Mouse (Mus musculus) liver, postnatal 0 days (tissue): ENCODE results near the gene C7. TPM values are rescaled to one million over a fixed set of nuclear protein-coding genes. Genes with fewer than 3 reads are reported as not detected.

Source experiments
- ATAC-seq: fragments of 200-750 bp; cut with Nextera tagmentation; 2 replicates; pipeline ENCODE4 v1.8.0; 2017; ENCODE audit warnings: mild to moderate bottlenecking, moderate library complexity
- DNase-seq: peaks from one replicate; pipeline ENCODE4 v3.0.0-alpha.2; 2016
- H3K27ac ChIP-seq: fragments of 300-500 bp; sonication (generic); 2 replicates; pipeline ENCODE4 v1.5.1; 2014; ENCODE audit warnings: antibody characterized with exemption, moderate library complexity, mild to moderate bottlenecking, low read depth
- H3K27me3 ChIP-seq: fragments of 300-500 bp; sonication (generic); 2 replicates; pipeline ENCODE4 v1.6.1; 2014; ENCODE audit warnings: low read length, control low read depth, mixed read lengths; ENCODE audit not compliant: insufficient read depth
- H3K36me3 ChIP-seq: fragments of 300-500 bp; sonication (generic); replicated peaks from 2 replicates; pipeline ENCODE4 v1.6.1; 2014; ENCODE audit warnings: mild to moderate bottlenecking, control low read depth, low read length, moderate library complexity, mixed read lengths; ENCODE audit not compliant: insufficient read depth
- H3K4me1 ChIP-seq: fragments of 300-500 bp; sonication (generic); 2 replicates; pipeline ENCODE4 v1.6.1; 2014; ENCODE audit warnings: antibody characterized with exemption, mild to moderate bottlenecking, control low read depth; ENCODE audit not compliant: insufficient read depth
- H3K4me2 ChIP-seq: fragments of 300-500 bp; sonication (generic); 2 replicates; pipeline ENCODE4 v1.6.1; 2014; ENCODE audit warnings: low read depth, mild to moderate bottlenecking, low read length, moderate library complexity, mixed read lengths
- H3K4me3 ChIP-seq: fragments of 300-500 bp; sonication (generic); 2 replicates; pipeline ENCODE4 v1.5.1; 2014; ENCODE audit warnings: low read depth, low read length
- H3K9ac ChIP-seq: fragments of 300-500 bp; sonication (generic); replicated peaks from 2 replicates; pipeline ENCODE4 v1.6.1; 2014; ENCODE audit warnings: mild to moderate bottlenecking, moderate library complexity
- H3K9me3 ChIP-seq: fragments of 300-500 bp; sonication (generic); 2 replicates; pipeline ENCODE4 v1.6.1; 2016; ENCODE audit warnings: mild to moderate bottlenecking, control low read depth, low read length, mixed read lengths
- CTCF ChIP-seq: sonication (generic); IDR thresholded peaks from 2 replicates; pipeline ENCODE4 v1.5.1; 2016; ENCODE audit warnings: antibody characterized with exemption, low read depth
- EP300 ChIP-seq: IDR thresholded peaks from 2 replicates; pipeline ENCODE4 v1.6.1; 2016; ENCODE audit warnings: antibody characterized with exemption, low read depth, mild to moderate bottlenecking
- WGBS: fragments of 180-500 bp; shearing (Covaris S2); extraction: QIAGEN DNeasy Blood & Tissue Kit; methylation state at CpG from one replicate; pipeline ENCODE4 v1.1.7; 2014; ENCODE audit not compliant: insufficient replicate concordance; 5-methylcytosine and 5-hydroxymethylcytosine counted together
- polyA plus RNA-seq: library from polyadenylated mRNA; unstranded; fragments of >200 nt; fragmentation: Nextera tagmentation; extraction: Ambion mirVana; gene quantifications from 2 replicates; pipeline ENCODE4 v1.2.1, GENCODE M21; 2015

Gene C7
- polyA plus RNA-seq, 1 experiment from 2014 or later: not detected

GRCm38 (mm10) chr15:5003503-5004196 is 59.9 kb downstream of the C7 start:
- H3K27ac ChIP-seq: no peak overlapping the region
- H3K27me3 ChIP-seq: no peaks in the 10 kb centered on the region
- no peak overlapping the region for H3K9ac ChIP-seq
- no peaks in the 10 kb centered on the region for H3K9me3 ChIP-seq
- ATAC-seq (no peak), DNase-seq (no peak)
- H3K4me3 ChIP-seq: no peak overlapping the region
- no peak for TF ChIP-seq EP300
- TF ChIP-seq CTCF: no peak
- H3K4me2 ChIP-seq: no peak overlapping the region
- H3K4me1 ChIP-seq: no peaks in the 10 kb centered on the region
- H3K36me3 ChIP-seq: no peaks in the 10 kb centered on the region
- 65% methylated on average over 6 of the region's 6 CpGs for WGBS

DNA sequence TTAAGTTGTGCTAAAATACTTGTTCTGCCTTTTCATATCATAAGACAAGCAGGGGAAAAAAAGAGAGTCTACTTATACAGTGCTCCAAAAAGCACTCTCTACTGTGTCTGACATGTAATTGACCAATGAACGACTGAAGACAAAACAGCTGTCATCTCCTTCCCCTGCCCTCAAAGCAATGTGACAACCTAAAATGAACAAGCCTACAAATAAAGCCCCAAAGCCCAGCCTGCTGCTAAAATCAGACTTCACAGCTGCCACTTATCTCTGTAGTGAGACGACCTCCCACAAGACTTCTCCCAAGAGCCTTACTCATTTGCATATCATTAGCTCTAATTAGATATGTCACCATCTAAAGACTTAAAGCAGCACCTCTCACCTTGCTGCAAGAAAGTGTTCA is 60.6 kb downstream of the C7 start:
- no peak overlapping the region for H3K4me3 ChIP-seq
- H3K36me3 ChIP-seq: no peaks in the 10 kb centered on the region
- no peaks in the 10 kb centered on the region for H3K4me1 ChIP-seq
- H3K4me2 ChIP-seq: no peak overlapping the region
- H3K9ac ChIP-seq: no peak overlapping the region
- no peak for TF ChIP-seq CTCF
- no peak for TF ChIP-seq EP300
- no peak overlapping the region for H3K27ac ChIP-seq
- 39% methylated on average over 2 of the region's 2 CpGs for WGBS
- no peaks in the 10 kb centered on the region for H3K9me3 ChIP-seq
- ATAC-seq (no peak), DNase-seq (no peak)
- no peaks in the 10 kb centered on the region for H3K27me3 ChIP-seq

DNA sequence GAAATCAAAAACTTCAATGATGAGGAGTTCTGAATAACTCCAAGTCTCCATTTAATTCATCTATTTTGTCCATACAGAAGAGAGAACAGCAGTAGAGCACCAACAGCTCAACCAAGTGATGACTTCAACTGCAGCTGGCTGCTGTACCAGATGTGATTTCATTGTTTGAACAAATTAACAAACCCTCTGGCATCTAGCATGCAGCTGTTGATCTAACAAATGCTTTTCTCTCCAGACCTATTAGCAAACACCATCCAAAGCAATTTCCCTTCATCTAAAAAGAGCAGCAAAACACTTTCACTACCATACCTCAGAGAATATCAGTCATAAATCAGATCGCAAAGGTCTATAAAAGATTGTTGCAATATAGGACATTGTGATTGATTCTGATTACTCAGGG is 90.2 kb downstream of the C7 start:
- Histone ChIP-seq H3K9me3 (no peaks in the 10 kb centered on the region), H3K36me3 (no peaks in the 10 kb centered on the region), H3K4me2 (no peak overlapping the region), H3K27ac (no peak overlapping the region), H3K27me3 (no peaks in the 10 kb centered on the region), H3K4me1 (no peaks in the 10 kb centered on the region), H3K4me3 (no peak overlapping the region), H3K9ac (no peak overlapping the region)
- 94% methylated on average over 1 of the region's 1 CpGs for WGBS
- no peak for DNase-seq
- TF ChIP-seq EP300 (no peak), CTCF (no peak)
- ATAC-seq: no peak

Other genes starting within 250 kb of the C7 start
- gene Mroh2b, start 165.0 kb downstream of the C7 start, polyA plus RNA-seq: not detected in 2 replicates
- gene Card6, start 44.8 kb upstream of the C7 start, polyA plus RNA-seq: 2.1 and 2.7 TPM in 2 replicates
- gene Rpl37, start 52.9 kb upstream of the C7 start, polyA plus RNA-seq: 412 and 430 TPM in 2 replicates
- gene Prkaa1, start 80.1 kb upstream of the C7 start, polyA plus RNA-seq: 6.8 and 7.2 TPM in 2 replicates
- gene Ttc33, start 121.8 kb upstream of the C7 start, polyA plus RNA-seq: 16.3 and 16.5 TPM in 2 replicates
- 0.99 and 1.5 TPM in 2 replicates for gene Ptger4, start 180.4 kb upstream of the C7 start, polyA plus RNA-seq